Mouse (Mus musculus): ENCODE results near the gene 4930426L09Rik.
"Not testable (repeated sequence)": the region's sequence is repeated elsewhere in the genome, so short reads cannot be mapped to it uniquely, and the experiment has no call there.

The 4930426L09Rik gene

DNA sequence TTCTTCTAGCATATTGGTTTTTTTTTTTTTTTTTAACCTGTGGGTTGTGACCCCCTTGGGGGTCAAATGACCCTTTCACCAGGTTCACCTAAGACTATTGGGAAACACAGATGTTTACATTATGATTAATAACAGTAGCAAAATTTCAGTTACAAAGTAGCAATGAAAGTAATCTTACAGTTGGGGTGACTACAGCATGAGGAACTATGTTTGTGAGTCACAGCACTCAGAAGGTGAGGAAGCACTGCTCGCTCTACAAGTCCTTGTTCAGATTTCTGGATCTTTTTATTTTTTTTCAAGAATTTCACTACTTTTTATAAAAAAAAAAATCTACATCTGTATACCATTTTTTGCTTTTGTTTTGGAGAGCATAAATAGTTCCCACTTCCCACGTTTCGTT is 26.6 kb upstream of the 4930426L09Rik start:
- DNase-seq = no peak

DNA sequence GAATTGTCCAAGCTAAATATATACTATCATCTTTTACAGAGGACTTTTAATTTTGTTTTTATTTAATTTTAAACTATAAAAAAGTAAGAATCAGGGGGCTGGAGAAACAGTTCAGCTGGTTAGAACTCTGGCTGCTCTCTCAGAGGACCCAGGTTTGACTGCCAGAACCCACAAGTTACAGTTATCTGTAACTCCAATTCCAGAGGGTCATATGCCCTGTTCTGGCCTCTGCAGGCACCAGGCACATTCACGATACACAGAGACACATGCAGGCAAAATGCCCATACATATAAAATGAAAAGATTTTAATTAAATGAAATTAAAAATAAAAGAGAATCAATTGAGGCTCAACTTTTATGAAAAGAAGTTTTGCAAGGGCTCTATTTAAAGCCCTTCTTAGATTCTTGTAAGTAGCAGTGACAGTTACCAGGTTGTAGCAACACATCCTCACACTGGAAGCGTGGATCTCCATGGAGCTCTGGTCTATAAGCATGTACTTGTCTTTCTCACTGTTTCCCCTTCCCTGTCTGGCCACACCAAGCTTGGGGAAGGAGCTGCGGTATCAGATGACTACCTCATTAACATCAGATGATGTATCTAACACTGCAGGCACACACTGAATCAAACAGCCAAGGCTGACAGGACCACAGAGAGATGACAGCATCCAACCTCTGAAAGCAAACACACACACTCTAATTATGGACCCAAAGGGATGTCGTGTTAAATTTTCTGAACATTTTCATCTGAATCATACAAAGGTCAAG is 23.1 kb upstream of the 4930426L09Rik start:
- no peak for DNase-seq

DNA sequence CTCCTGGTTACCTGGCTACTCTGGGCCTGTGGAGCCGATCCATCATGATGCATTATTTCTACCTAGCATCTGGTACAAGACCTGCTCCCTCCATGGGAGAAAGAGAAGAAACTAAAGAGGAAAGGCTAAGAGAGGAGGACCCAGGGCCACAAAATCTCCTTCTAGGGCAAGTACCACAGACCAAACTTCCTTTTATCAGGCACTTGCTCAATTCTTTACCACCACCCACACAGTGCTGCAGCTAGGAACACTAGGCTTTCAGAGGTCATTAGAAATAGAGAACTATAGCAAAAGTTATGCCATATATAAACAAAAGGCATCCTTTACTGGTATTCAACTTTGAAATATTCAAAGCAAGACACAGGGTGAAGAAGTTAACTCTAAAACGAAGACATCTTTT is 22.0 kb upstream of the 4930426L09Rik start:
- no peak for DNase-seq

DNA sequence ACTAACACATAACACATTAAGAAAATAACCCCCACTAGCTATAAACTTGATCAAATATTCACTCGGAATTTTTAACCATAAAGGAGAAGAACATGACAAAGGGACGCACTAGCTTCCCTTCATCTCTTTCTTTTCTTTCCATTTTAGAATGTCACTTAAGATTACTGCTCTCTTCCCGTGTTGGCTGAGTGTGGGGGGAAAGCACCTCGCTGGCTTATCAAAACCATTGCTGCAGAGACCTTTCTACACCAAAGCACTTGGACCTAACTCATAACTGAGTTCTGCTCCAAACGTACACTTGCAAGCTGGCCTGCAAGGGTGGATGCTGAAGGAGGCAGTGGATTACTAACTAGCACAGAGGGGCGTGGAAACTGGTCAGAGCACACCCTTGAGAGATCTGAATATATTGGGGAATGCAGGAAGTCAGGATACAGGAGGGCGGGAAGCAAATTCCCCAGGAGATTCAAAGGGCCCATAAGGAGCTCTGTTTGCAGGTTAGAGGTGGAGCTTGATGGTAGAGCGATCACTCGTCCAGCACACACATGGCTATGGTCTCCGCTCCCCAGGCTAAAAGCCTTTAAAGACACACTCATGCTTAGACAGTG is 20.8 kb upstream of the 4930426L09Rik start:
- no peak for DNase-seq

DNA sequence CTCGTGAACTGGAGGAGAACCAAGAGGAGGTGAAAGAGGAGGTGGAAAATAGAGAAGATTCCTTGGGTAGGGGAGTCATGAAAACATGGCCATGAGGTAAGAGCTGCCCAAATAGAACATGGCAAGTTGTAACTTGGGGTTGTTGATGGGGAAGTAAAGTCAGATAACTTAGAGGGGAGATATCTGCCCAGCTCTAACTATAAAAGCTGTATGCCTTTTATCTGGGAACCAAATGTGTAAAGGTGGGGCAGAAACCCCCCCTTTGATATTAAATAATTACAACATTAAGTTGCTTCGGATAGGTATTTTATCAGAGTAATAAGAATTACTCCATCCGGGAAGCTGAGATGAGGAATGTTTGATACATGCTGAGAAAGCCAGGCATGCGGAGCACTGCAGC is 19.1 kb upstream of the 4930426L09Rik start:
- no peak for DNase-seq

DNA sequence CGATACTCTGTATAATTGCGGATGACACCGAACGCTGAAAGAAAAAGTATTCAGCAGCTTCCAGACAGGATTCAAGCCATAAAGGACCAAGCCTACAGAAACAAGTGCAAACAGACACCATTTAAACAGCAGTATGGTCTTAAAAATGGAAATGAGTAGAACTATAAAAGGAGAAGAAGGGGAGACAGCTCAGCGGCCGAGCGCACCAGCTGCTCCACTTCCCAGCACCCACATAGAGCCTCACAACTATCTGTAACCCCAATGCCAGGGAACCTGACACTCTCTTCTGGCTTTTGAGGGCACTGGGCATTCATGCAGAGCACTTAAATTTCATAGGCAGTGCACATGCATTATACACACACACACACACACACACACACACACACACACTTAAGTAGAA is 18.5 kb upstream of the 4930426L09Rik start:
- no peak for DNase-seq

DNA sequence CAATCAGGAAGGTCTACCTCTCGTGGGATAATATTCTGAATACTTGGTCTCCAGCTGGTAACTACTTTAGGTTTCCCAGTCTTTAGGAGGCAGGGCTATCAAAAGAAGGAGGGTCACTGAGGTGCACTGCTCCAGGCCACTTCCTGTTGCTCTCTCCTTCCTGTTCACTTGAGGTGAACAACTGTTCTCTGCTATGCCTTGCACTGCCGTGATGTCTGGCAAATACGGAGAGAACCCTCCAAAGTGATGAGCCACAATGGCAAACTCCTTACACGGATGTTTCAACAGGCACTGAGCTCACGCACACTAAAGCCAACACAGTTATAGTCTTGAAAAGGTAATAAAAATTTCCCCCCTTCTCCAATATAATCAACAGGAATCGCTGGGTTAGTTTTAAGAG is 15.6 kb upstream of the 4930426L09Rik start:
- peak in 1 of 2 experiments; percentile 51 for DNase-seq

DNA sequence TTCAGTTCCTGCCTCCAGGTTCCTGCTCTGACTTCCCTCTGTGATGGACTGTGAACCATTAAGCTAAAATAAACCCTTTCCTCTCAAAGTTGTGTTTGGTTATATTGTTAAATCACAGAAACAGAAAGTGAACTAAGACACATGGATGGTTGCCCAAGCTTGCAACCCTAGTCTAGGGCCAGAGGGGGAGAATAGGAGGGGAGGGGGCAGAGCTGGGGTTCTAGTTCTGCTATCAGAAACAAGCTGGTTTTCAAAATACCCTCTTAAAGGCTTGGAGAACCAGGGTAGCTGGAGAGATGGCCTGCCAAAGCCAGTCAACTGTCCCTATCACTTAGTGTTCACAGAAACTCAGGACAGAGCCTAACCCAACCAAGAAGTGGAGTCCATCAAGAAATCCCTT is 14.6 kb upstream of the 4930426L09Rik start:
- DNase-seq = no peak

DNA sequence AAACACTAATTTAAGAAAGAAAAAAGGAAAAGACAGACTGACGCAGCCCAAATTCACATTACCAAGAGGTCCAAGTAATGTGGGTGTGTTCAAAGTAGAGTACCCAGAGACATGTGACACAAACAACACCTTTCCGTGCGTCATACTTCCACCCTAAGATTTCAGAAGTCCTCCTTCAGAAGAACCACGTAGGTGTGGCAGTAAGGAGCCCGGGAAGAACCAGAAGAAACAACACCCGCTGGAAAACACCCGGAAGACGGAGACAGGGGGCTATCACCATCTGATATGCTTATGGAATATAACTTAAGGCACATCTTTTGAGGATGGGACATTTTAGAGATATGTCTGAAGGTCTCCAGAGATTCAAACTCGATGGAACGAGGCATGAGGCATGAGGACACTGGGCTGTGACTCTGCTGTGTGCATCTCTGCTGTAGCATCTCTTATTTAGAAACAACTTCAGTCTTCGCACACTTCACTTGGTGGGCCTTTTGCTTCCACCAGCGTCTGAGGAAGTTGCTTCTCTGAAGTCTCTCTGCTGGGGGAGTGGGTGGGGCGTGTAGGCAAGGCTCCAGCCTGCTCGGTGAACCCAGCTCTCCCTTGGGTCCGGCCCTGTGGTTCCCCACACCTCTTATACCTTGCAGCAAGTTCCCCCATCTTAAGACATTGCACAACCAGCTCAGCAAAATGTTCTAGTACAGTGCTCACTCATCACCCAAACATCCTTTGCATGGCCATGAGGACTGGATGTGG is 13.9 kb upstream of the 4930426L09Rik start:
- DNase-seq = peak; percentile 63 to 75

DNA sequence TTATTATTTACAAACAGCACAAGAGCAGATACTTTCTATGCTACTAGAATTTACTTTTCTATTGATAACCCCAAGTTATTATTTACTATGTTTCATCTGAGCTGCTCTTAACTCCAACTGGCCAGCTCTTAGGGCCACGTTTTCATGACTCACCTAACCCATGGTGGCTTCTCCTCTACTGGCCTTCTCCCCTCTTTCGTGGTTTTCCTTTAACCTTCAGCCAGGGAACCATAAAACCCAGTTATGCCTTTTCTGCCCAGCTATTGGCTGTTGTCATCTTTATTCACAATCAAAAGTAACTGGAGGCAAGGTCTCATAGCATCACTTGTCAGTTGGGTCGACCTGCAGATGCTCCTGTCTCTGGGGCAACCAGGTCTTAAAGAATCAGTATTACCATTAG is 12.6 kb upstream of the 4930426L09Rik start:
- DNase-seq = no peak

DNA sequence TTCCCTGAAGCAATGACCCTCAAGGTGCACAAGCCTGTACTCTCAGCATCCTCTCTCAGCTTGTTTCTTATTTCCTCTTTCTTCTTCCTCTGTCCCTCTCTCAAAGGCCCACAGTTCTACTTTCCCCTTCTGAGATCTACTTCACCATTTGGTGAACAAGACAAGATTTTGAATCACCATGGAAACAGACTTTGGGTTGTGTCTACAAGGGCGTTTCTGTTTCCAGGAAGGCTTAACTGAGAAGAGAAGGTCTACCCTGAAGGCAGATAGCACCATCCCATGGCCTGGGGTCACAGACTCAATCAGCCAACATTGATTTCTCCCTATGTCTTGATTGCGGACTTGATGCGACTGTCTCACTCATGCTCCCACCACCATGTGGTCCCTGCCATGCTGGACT is 9.3 kb upstream of the 4930426L09Rik start:
- no peak for DNase-seq

DNA sequence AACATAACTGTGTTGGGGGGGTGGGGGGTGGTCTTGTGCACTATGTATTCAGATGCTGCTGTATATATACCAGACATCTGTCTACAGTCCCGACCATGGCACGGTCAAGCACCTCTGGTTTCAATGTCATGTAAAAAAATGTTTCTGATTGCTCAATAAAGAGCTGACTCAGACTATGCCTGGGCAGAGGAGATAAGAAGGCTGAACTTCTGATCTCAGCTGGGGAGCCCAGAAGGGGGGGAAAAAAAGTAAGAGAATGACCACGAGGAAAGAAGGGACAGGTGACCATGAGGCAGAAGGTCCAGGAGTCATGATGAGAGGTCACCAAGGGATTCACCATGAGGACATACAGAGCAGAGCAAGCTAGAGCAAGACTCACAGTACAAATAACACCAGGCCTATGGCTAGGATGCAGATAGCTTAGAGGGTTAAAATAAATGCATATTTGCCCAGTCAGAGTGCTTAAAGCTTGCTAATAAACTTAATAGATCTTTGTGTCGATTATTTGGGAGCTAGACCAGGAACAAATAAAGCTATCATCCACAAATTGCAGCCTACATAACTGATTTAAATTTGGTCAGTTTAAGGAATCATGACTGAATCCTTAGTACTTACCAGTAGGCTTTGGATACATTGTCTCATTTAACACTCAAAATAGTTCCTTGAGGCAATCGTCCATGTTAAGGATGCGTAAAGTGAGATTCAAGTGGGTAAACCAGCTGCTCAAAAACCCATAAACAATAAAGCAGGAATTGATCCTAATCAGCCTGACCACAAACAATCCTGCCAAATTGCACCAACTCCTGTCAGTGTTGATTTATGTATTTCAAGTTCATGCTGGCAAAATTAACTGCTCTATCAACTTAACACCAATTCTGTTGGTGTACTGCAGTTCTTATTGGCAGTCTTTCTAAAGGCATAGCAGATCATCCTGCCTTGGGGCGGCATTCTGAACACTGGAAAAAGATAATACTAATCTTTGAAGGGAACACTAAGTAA is 5.3 kb upstream of the 4930426L09Rik start:
- DNase-seq = no peak

DNA sequence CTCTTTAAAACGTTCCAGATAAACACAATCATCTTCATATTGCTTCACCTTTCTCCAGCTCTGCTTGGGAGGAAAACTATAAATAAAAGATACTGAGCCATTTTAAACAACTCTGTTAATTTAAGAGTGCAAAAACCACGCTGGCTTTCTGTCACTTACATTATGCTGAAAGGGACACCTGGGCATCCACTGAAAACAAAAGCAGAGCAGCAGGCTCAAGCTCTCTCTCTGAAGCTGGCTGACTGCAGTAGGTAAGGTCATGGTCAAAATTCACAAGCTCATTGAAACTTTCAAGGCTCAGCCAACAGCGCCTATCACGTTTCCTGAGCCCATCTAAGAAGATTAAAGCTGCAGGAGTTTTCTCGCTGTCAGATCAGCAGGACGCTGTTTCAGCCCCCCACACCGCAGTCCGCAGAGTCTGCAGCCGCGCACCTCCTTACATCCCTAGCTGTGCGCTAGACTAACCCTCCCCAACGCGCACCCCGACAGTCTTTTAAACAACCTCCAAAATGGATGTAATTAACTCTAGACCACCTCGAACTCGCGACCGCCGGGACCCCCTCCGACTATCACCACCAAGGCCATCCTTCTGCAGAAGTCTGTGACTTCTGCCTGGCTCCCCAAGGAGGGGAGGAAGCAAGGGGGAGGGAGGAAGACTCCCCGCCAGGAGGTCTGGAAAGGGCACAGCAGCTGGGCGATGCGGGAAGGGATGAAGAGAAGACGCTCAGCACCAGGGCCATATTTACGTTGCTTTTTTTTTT is 1.5 kb upstream of the 4930426L09Rik start:
- peak; percentile 42 to 60 for DNase-seq

DNA sequence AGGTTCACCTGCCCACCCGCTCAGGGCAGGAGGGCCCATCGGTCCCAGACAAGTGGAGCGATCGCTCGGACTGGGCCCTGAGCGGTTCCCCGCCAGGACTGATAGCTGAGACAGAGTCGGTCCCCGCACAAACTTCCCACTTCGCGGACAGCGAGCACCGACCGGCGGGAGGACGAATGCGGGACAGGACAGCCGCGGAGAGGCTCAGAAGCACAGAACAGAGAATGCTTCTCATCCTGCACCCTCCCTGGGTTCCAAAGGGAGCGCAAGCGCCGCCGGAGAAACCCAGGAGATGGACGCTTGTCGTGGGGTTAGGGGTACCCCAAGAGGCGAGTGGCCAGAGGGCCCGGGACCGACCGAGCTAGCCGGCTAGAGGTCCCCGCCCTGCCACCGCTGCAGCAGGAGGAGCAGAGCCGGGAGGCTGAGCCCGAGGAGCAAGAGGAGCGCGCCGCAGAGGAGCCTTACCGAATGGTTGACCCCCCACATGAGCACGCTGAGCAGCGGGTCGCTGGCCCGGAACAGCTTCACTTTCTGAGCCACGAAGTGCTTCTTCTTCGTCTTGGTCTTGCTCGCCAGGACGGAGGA is 664 bp upstream of the 4930426L09Rik start:
- DNase-seq = peak in 1 of 2 experiments; percentile 58

DNA sequence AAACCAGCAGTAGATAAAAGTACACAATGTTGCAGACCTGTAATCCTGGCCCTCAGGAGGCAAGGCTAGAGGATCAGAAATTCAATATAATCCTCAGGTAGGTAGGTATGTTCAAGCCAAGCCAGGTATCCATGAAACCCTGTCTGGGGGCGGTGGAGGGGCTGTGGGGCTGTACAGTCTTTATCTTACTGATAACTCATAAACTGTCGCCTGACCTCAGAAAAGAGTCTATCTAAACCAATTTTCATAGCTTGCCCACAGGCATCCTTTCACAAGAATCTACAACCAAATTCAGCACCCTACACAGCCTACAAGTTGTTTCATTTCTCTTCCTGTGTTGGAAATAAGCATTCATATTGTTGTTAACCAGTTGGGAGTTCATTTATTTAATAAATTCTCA is 1.3 kb downstream of the 4930426L09Rik start:
- no peak for DNase-seq

DNA sequence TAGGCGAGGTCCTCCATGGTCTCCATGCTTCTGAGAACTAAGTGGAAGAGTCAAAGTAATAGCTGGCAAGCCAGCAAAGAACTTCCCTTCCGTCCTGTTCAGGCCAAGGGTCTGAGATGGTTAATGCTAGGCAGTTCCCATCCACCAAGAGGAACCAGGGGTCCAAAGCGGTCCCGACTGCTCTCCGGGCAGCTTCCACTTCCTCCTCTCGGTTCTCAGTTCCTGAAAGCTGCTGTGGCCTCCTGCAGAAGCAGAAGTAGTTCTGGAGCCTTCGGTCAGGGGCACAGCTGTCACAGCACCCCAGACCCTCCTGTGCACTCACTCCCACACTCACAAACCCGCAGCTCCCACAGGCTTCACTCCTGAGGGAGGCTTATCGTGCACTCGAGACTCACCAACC is 6.7 kb downstream of the 4930426L09Rik start:
- DNase-seq = peak; percentile 32 to 46

DNA sequence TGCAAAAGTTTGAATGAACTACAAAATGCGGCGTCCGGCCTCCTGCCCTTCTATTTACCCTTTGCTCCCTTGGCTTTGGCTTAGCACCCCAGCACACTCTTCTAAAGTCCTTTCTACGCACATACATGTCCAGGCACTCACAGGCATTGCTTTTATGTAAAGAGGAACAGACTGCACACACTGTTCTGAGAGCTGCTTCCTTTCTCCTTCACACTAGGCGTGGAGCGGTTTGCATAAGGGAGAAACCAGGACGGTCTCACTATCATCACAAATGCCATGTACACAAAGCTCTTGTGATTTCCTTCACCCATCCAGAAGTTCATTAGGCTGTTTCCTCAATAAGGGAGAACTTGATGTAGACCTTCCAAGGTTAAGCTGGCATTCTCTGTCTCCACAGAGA is 8.0 kb downstream of the 4930426L09Rik start:
- no peak for DNase-seq

DNA sequence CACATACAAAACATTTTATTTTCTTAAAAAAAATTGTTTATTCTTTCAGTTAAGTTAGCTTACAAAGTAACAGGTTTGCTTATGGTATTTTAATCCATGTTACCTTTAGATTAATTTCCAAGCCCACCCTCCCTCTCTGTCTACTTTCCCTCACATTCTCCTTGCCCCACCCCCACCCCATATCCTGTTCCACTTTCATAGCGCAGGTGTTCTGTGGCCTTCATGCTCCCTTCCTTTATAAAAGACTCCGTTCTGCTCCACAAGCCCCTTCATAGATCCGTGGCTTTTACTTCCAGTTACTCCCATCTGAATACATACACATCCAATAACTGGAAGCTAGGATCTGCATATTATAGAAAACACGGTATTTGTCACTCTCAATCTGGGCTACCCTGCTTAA is 9.4 kb downstream of the 4930426L09Rik start:
- DNase-seq = no peak

DNA sequence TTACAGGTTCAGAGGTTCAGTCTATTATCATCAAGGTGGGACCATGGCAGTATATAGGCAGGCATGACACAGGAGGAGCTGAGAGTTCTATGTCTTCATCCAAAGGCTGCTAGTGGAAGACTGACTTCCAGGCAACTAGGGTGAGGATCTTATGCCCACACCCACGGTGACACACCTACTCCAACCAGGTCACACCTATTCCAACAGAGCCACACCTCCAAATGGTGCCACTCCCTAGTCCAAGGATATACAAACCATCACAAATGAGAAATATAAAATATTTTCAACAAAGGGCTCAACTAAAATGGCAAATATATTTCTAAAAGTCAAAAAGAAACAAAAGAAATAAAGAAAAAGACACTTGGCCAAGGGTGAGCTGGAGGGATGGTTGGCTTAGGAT is 12.4 kb downstream of the 4930426L09Rik start:
- DNase-seq = not testable (repeated sequence)

DNA sequence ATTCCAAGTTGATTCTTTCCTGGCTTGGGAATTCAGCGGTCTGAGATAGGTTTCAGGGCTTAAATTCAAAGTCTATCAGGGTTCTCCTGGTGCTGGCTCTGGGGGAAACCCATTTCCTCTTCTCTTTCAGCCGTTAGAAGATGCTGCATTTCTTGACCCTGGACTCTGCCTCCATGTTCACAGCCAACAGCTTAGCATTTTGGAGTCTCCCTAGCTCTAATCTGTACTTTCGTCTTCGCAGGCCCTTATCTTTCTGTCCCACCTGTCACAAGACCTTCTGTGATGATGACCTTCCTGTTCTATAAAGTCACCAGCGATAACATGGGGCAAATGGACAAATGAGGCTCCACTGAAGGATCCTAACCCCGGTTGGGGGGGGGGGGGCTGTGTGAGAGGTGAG is 13.3 kb downstream of the 4930426L09Rik start:
- DNase-seq = no peak

DNA sequence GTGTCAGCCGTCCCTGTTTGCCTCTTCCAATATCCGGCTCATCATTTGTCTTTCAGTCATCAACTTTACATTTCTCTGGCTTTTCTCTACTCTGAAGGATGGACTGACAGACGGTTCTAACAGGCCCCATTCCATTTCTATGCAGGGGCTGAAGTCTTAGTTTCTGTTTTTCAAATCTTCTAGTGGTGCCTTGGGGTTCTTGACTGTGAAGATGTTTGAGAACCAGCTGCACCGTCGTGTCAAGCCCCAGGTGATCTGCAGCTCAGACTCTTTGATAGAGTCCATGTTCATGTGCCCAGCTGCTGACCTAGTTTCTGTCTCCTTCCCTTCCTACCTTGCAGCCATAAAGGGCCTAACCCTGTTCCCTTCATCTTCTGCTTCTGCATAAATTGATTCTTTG is 18.2 kb downstream of the 4930426L09Rik start:
- peak; percentile 50 to 72 for DNase-seq

Measured in thymus, adult 18-20 months (tissue).